Mouse (Mus musculus) heart, postnatal 0 days (tissue): Measurements from ENCODE around the gene Ifrd2.

ENCODE experiments used
- CTCF ChIP-seq: IDR thresholded peaks from 2 replicates; pipeline ENCODE4 v1.5.1; 2016; ENCODE audit warnings: antibody characterized with exemption, control low read depth, low read depth
- EP300 ChIP-seq: IDR thresholded peaks from 2 replicates; pipeline ENCODE4 v1.6.1; 2016; ENCODE audit warnings: antibody characterized with exemption, low read depth

- TF ChIP-seq EP300 (no peak), CTCF (no peak)
These were observed 3.3 kb downstream of the Ifrd2 start for GRCm38 (mm10) chr9:107590773-107591060.
